Mouse (Mus musculus) megakaryocyte, adult 5-6 weeks (primary cell): ENCODE results near the gene Tnfrsf14. TPM values are rescaled to one million over a fixed set of nuclear protein-coding genes. Genes with fewer than 3 reads are reported as not detected.
A peak's percentile ranks its signal among the peaks of the same experiment; 100 is the strongest.

Experiments
- ATAC-seq: 2 replicates; pipeline ENCODE4 v1.8.0; 2016; ENCODE audit warnings: mild to moderate bottlenecking, inconsistent platforms; ENCODE audit not compliant: poor library complexity, severe bottlenecking
- total RNA-seq, 2 experiments: library from RNA; stranded (forward) in 1 of 2; stranded (reverse) in 1 of 2; fragments of 153-499, 151-499 nt in 1 of 2; fragments of 221-1000, 200-1000 nt in 1 of 2; gene quantifications; 2 replicates each; pipeline versions ENCODE4 v1.2.3 to v1.2.4; 2015 to 2017

The Tnfrsf14 gene
- total RNA-seq (2015) (87.1 and 142 TPM in 2 replicates), total RNA-seq (2017) (67.2 and 77.3 TPM in 2 replicates)

DNA sequence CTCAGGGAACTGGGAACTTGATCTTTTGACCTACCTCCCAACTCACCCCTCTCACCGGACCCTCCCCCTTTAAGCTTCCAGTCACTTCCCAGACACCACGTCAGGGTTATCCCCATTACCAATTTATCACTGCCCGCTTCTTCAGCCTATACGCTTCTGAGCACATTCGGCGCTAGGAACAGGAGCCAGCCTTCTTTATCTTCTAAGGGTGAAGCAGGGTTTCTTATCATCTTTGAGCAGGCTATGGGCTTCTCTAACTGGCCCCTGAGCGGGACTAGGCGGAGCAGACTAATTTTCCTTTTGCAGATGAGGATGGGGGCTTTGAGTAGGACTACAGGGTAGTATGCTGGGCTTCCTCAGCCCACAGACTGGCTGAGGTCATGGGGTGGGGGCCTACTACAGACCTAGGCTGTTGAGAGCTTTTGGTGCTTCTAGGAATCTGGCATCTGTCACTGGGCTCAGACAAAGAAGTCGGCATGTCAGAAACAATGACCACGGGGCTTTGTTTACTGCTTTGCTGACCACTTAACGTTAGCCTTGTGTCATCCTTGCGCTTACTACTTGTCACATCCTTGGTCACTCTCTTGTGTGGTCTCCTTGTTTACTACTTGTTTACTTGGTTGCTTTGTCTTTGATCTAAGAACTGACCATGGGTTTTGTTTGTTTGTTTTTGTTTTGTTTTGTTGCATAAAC, at the start of gene Tnfrsf14:
Gene Tnfrsf14, minus strand, starts transcription at position 169 of the 693 bp plus-strand sequence.
- peak; percentile 4; the same call in 1 of the 2 replicates for ATAC-seq

DNA sequence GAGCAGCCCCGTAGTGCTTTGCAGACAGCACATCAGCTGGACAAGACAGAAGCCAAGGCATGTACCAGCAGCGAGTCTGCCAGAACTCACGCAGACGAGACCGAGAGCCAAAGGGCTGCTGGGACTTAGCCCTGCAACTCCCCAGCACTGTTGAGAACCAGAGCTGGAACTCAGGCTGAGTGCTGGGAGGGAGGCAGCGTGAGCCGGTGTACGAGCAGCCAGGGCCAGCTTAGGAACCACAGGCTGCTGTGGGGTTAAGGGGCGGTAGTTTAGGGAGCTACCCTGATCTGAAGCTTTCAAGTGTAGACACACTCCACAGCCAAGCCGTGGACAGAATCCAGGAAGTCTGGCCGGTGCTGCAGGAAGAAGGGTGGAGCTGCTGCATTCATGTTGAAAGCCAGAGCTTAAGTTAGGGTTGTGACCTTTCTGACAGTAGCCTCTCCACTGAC, 45.8 kb upstream of the Tnfrsf14 start:
- ATAC-seq, result no peak

DNA sequence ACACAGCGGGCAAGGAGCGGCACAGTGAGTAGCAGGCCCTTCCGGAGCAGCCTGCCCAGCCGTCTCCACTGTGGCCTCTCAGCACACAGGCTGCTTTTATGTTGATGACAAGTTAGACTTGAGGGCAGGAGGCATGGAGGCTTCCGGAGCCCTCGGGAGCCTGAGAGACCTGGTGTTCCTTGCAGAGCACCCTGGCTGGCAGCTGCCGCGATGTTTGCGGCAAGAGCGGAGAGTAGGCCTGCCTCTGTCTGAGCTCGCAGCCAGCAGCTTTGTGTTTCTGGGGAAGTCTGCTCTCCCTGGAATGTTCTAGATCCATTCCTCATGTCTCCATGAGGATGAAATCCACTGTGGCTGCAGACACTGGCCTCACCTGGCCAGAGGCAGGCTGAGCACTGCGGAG, 44.2 kb upstream of the Tnfrsf14 start:
- no peak for ATAC-seq

DNA sequence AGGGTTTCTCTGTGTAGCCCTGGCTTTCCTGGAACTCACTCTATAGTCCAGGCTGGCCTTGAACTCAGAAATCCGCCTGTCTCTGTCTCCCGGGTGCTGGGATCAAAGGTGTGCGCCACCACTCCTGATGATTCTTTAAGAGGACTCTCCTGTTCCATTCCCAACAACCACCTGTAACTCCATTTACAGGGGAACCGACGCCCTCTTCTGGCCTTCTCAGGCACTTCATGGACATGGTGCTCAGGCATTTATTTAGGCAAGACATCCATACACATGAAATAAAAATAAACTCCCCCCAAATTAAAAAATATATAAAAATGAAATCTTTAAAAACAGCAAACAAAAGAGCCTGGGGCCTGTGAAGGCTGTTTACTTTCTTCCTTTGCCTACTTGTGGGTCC, 38.8 kb upstream of the Tnfrsf14 start:
- no peak for ATAC-seq

DNA sequence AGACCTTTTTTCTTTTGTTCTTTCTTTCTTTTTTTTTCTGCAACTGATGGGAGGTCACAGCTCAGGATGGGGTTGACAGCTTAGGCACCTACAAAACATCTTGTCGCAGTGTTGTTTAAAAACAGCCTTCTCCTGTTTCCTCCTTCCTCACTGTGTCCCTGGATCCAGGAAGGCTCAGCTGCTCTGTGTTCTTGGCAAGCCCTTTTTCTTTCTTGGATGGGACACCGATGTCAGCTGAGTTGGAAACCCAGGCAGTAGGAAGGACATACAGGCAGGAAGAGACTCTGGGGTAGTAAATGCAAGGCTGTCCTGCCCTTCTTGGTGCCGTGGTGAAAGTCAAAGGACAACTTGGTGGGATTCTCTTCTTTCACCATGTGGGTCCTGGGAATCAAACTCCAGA, 37.5 kb upstream of the Tnfrsf14 start:
- ATAC-seq, result no peak

DNA sequence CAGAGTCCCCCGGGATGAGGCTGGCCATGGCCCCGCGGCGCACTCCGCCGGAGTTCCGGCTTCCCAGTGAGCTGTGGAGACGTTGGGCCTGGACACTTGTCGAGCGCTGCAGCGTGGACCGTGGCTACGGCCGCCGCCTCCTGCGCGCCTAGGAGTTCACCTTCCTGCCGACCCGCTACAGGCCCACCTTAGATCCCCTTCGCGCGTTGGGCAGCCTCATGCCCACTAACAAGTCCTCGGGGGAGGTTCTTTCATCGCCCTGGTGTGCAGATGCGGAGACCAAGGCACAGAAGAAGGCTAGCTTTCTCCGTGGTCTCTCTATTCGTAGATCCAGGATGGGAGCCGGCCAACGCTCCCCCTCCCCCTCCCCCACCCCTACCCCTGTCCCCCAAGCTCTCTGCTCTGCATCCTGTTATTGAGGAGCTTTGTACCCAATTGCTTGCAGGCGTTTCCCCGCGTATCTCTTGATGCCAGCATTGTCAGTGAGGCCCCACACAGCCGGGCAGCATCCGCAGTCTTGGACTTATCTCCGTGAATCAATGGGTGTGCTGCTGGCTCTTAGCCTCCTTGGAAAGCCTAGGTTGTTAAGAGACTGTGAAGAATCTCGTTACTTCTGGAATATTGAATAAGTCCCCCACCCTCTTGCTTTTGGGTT, 36.3 kb upstream of the Tnfrsf14 start:
- 0 out of 2 replicates have a peak, but pooled peaks have one; percentile 6 for ATAC-seq

DNA sequence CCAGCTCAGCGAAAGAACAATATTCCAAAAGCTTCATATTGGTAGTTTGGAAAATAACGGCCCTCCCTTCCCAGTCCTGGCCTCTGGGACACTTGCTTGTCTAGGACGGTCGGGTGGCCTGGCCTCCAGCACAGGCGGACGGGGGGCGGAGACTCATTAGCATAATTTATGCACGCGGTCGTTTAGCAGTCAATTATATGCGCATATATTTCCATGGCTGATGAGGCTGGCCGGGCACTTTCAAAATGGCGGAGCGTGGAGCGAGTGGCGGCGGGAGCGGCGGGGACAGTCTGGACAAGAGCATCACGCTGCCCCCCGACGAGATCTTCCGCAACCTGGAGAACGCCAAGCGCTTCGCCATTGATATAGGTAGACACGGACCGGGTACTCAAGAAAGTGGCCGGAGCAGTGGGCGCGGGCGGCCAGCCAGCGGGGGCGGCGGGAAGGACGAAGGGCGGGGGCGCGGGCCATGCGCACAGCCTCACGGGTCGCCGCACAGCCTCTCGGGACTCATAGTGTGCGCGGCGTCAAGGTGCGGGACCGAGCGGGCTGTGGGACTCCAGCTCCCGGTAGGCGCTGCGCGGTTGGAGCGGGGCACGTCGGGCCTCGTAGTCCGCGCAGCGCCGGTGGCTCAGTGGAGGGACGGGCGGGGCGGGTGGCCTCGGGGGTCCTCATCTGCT, 35.7 kb upstream of the Tnfrsf14 start, which contains the start of gene Pank4:
Gene Pank4, plus strand, starts transcription at position 223 of the 680 bp plus-strand sequence.
- peak; percentile 78 for ATAC-seq

DNA sequence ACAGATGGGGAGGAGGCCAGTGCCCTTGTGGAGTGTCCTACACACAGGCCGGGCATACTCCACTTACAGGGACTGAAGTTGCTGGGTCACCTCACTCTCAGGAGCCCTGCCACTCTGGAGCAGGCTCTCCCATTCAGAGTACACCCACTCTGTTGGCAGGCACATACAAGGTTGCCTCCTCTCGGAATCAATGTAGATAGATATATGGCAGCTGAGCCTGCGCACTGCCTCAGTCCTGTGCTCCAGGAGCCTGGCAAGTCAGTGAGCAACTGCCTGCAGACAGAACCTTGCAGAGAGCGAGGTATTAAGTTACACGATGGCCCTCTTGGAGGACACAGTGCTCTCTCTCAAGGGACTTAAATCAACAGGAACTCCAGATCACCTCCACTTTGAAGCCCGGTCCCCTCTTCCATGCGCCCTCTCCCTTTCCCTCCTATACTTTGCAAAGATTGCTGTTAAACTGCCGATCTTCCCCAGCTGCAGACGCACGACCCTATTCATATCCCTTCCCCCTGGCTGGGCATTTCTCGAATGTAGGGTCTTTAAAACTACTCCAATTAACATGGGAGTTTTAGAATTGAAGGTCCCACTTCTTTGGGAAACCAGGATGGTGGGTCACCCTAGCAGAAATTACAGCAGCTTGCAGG, 35.0 kb upstream of the Tnfrsf14 start:
- ATAC-seq, result no peak

DNA sequence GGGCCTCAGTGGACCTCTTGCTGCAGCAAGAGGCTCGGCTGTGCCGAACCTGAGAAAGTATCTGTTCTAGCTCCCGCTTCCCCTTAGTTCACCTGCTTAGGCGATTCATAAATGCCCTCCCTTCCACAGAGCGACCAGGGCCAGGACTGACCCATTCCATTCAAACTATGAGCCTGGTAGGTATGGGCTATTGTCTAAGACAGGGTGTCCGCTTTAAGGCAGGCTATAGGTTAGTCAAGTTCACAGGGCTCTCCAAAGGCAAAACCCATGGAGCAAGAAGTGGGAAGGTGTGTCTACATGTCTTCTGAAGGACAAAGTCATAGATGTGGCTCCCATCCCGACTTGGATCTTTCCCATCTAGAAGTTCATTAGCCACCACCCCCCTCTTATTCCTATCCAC, 34.3 kb upstream of the Tnfrsf14 start:
- ATAC-seq, result no peak

DNA sequence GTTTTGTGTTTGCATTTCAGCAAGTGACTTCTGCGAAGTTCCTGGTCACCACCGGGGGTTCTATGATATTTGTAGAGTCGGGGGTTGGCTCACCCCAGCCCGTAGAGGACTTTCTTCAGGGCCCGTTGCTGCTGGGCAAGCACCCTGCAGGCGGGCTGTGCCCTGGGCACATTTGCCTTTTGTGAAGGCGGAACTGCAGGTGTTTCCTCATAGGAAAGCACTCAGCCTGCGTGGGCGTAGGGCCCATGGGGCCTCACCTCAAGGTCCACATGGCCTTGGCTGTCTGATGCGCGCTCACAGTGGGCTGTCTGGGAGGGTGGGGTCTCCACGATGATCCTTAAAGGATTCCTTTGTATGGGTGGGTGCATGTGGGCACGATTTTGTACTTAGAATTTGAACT, 33.5 kb upstream of the Tnfrsf14 start:
- ATAC-seq, result peak; percentile 62

DNA sequence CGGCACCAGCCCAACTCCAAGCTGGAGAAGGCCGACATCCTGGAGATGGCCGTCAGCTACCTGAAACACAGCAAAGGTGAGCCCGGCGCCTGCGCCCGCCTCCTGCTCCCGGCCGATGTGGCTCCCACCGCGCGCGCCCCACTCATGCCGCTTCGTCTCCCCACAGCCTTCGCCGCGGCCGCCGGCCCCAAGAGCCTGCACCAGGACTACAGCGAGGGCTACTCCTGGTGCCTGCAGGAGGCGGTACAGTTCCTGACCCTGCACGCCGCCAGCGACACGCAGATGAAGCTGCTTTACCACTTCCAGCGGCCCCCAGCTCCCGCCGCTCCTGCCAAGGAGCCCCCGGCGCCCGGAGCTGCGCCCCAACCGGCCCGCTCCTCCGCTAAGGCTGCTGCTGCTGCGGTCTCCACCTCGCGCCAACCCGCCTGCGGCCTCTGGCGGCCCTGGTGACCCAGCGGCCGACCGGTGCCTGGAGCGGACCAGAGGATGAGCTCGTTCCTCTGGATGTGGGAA, 32.9 kb upstream of the Tnfrsf14 start:
- ATAC-seq, result peak; percentile 18

DNA sequence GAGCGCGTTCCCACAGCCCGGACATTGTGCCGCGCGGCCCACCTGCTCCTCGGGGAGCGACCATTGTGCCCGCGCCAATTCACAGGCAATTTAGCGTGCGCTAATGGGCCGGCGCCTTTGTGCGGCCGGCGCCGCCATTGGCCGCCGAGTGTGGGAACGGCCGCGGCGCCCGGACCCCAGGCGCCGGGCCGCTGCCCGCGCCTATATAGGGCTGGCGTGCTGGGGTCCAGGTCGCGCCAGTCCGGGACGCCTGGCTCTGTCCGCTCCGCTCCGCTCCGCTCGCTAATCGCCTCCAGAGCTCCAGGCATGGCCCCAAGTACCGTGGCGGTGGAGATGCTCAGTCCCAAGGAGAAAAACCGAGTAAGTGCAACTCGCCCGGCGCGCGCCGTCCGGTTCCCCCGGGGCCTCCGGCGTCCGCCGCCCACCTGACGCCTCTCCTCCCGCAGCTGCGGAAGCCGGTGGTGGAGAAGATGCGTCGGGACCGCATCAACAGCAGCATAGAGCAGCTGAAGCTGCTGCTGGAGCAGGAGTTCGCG, 32.4 kb upstream of the Tnfrsf14 start, which contains the start of gene Hes5:
Gene Hes5, plus strand, starts transcription at position 234 of the 536 bp plus-strand sequence.
- no peak for ATAC-seq

DNA sequence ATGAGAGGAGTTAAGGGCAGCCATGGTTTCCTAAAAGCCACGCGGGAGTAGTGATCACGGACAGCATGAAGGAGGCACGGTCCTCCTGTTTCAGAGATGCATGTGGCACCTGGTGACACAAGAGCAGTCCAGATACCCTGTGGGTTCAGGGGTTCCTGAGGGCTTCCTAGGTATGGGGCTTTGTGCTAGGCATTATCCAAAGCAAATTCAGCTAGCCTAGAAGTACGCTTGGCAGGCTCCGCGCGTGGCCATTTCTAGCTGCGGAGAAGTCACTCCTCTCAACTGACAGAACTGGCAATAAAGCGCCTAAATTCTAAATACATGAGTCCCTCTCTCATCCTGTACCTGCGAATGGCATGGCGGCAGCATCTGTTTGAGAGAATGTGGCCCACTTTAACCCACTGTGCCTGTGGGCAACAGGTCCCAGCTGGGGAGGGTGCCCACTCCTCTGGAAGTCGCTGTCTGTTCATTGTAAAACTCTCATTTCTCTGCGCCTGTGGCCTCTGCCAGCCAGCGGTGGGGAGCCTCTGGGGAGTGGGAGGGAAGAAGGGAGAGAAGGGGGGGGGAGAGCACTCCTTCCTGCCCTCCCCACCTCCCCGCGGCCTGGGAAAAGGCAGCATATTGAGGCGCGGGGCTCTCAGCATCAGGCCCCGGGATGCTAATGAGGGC, 31.8 kb upstream of the Tnfrsf14 start:
- ATAC-seq, result no peak

DNA sequence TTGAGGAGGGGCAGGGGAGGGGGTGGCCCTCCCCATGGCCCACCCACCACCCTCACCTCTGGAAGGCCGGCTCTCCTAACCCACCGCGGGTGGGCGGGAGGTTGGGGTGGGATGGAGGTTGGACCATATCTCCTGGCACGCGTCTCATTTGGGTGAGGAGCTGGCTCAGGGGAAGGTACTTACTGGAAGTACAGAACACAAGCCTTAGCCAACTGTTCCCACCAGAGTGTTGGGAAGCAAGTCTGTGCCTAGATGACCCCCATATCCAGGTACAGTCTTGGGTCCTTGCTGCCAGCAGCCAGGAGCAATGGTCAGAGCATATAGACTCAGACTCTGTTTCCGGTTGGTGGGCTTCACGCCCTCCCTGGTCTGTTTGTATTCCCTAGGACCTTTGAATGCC, 30.3 kb upstream of the Tnfrsf14 start:
- ATAC-seq, result no peak

DNA sequence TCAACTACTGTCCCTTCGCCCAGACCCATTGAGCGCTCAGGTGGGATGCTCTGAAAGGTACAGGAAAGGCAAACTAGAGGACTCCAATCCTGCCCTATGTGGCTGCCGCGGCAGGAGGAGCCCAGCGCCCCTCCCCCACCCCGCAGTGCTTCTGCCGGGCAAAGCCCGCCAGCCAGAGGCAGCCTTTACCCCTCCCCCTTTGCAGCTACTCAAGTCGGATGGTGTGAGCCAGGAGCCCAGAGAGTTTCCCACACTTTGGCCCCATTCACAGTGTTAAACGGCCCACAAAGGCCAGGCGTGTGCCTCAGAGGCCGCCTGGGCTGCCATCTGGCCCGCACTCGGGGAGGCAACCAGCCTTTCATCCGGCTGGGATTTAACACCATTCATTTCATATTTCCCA, 29.8 kb upstream of the Tnfrsf14 start:
- ATAC-seq, result no peak

DNA sequence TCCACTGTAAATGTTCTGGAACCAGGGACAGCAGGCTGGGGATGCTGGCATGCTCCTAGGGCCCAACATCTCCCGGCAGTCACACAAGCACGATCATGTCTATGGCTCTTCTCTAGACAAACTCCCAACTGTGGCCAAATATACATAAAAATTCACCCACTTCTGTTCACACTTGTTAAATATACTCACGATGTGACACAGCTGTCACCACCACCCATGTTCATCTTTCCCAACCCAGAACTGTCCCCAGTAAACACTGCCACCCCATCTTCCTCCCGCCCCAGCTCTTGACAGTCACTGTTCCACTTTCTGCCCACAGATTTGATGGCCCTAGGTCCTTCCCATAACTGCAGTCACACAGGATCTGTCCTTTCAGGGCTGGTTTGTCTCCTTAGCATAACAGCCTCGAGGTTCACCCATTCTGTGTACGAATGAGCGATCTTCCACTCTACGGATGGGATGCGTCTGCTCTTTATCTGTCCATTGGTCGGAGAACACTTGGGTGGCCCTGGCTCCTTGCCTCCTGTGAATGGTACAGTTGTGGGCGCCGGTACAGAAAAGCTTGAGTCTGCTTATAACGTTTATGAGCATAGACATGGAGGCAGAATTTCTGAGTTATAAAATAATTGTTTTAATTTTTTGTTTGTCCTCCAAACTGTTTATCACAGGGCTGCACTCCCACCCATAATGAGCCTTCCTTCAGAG, 29.1 kb upstream of the Tnfrsf14 start:
- no peak for ATAC-seq

DNA sequence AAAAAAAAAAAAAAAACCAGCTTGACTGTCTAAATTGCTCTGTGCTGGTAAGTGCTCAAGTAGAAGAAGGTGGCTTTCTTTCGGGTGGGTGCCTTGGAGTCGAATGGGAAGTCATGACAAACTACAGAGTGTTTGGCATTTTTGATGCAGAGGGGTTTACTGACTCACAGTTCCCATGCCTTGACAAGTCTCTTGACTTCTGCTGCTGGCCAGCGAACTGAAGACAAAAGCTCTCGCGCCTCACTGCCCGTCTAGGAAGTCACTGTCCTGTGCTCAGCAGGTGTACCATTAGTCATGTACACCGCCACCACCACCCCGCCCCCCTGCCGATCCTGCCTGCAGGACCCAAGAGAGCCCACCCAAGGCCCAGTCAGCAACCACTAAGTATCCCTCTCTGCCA, 28.2 kb upstream of the Tnfrsf14 start:
- ATAC-seq, result no peak

DNA sequence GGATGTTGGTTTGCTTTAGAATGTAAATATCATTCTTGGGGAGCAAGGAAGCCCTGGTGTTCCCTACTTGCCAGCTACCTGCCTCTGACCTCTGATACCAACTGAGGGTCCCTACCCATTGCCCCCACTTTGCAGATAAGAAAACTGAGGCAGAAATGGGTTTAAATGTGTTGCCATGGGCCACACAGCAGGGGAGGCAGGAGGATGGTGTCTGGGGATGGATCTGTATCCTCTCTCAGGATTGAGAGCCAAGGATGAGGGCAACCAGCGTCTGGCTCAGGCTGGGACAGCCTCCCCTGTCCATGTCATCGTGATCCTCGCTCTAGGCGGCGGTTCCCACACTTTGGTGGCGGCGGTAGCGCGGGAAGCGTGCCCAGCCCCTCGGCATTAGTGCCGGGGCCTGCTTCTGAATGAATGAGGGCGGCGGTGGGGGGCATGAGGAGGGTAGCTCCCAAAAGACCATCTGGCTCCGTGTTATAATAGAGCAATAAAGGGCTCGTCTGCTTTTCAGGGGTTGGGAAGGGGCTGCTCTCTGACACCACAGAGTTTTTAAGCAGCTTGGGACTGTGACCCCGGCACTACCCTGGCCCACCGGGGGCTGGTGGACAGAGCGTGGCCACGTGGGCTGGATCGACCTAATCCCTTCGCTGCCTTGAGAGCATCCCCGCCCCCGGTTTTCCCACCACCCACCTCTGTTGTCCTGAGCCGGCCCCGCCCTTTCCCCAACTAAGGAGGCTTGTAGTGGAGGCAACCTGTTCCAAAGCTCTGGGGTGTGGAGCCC, 24.3 kb upstream of the Tnfrsf14 start:
- no peak for ATAC-seq

DNA sequence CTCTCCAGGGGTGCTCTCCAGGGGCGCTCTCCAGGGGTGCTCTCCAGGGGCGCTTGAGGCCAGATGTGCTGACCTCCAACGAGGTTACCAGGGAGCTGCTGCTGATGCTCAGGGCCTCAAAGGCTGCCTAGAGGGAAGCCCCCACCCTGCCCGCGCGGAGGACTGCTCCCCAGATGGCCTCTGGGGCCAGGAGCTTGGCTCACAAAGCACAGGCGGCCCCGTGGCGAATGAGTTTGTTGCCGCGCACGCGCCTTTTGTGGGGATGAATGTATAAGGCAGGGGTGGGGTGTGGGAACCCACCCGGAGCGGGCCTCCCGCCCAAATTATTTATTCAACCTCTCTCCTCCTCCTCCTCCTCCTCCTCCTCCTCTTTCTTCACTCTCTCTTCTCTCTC, 21.2 kb upstream of the Tnfrsf14 start:
- ATAC-seq, result no peak
